Mouse (Mus musculus): Measurements from ENCODE around the gene Shroom3.

Shroom3 gene

GRCm38 (mm10) chr5:92683351-92683807 is at the start of gene Shroom3:
Shroom3 (plus strand) TSS chr5:92683435.
- DNase-seq (ENCODE audit: low spot score in 2 of 2), result no peak

GRCm38 (mm10) chr5:92633526-92633925 is 49.7 kb upstream of the Shroom3 start:
- no peak for DNase-seq (ENCODE audit: low spot score in 2 of 2)

- no peak for DNase-seq (ENCODE audit: low spot score in 2 of 2)
These were observed 48.3 kb upstream of the Shroom3 start for GRCm38 (mm10) chr5:92634916-92635315.

- no peak for DNase-seq (ENCODE audit: low spot score in 2 of 2)
These were observed 47.3 kb upstream of the Shroom3 start for GRCm38 (mm10) chr5:92635891-92636290.

- DNase-seq (ENCODE audit: low spot score in 2 of 2), result no peak
These were observed 42.4 kb upstream of the Shroom3 start for GRCm38 (mm10) chr5:92640861-92641260.

GRCm38 (mm10) chr5:92656256-92656655 is 27.0 kb upstream of the Shroom3 start:
- peak; percentile 27 to 65 for DNase-seq (ENCODE audit: low spot score in 2 of 2)

GRCm38 (mm10) chr5:92664321-92664720 is 18.9 kb upstream of the Shroom3 start:
- DNase-seq (ENCODE audit: low spot score in 2 of 2), result no peak

GRCm38 (mm10) chr5:92666860-92667259 is 16.4 kb upstream of the Shroom3 start:
- no peak for DNase-seq (ENCODE audit: low spot score in 2 of 2)

- DNase-seq (ENCODE audit: low spot score in 2 of 2), result peak; percentile 32 to 65
These were observed 8.2 kb upstream of the Shroom3 start, which contains the start of gene Ccdc158 for GRCm38 (mm10) chr5:92674859-92675573. Ccdc158 (minus strand) TSS chr5:92675271.

GRCm38 (mm10) chr5:92675574-92675920 is 7.7 kb upstream of the Shroom3 start:
- DNase-seq (ENCODE audit: low spot score in 2 of 2), result no peak

GRCm38 (mm10) chr5:92679441-92679840 is 3.8 kb upstream of the Shroom3 start:
- DNase-seq (ENCODE audit: low spot score in 2 of 2), result peak in 1 of 2 experiments; percentile 14

- no peak for DNase-seq (ENCODE audit: low spot score in 2 of 2)
These were observed 1.4 kb upstream of the Shroom3 start for GRCm38 (mm10) chr5:92681861-92682260.

GRCm38 (mm10) chr5:92682621-92683348 is 450 bp upstream of the Shroom3 start:
- DNase-seq (ENCODE audit: low spot score in 2 of 2), result no peak

- no peak for DNase-seq (ENCODE audit: low spot score in 2 of 2)
These were observed 738 bp downstream of the Shroom3 start for GRCm38 (mm10) chr5:92683871-92684475.

GRCm38 (mm10) chr5:92684715-92685460 is 1.7 kb downstream of the Shroom3 start:
- DNase-seq (ENCODE audit: low spot score in 2 of 2), result no peak

GRCm38 (mm10) chr5:92688124-92688523 is 4.9 kb downstream of the Shroom3 start:
- DNase-seq (ENCODE audit: low spot score in 2 of 2), result no peak

- no peak for DNase-seq (ENCODE audit: low spot score in 2 of 2)
These were observed 5.3 kb downstream of the Shroom3 start for GRCm38 (mm10) chr5:92688569-92688968.

GRCm38 (mm10) chr5:92692206-92693007 is 9.2 kb downstream of the Shroom3 start:
- DNase-seq (ENCODE audit: low spot score in 2 of 2), result no peak

GRCm38 (mm10) chr5:92693744-92694143 is 10.5 kb downstream of the Shroom3 start:
- no peak for DNase-seq (ENCODE audit: low spot score in 2 of 2)

- no peak for DNase-seq (ENCODE audit: low spot score in 2 of 2)
These were observed 11.2 kb downstream of the Shroom3 start for GRCm38 (mm10) chr5:92694316-92694995.

Measured in cerebellum, postnatal 4 days (tissue).